Mouse (Mus musculus): ENCODE measurements around the gene Srsf1. TPM values are rescaled to one million over a fixed set of nuclear protein-coding genes. Genes with fewer than 3 reads are reported as not detected.

Gene Srsf1
- polyA plus RNA-seq, 1 experiment from 2014 or later: 235 TPM

DNA sequence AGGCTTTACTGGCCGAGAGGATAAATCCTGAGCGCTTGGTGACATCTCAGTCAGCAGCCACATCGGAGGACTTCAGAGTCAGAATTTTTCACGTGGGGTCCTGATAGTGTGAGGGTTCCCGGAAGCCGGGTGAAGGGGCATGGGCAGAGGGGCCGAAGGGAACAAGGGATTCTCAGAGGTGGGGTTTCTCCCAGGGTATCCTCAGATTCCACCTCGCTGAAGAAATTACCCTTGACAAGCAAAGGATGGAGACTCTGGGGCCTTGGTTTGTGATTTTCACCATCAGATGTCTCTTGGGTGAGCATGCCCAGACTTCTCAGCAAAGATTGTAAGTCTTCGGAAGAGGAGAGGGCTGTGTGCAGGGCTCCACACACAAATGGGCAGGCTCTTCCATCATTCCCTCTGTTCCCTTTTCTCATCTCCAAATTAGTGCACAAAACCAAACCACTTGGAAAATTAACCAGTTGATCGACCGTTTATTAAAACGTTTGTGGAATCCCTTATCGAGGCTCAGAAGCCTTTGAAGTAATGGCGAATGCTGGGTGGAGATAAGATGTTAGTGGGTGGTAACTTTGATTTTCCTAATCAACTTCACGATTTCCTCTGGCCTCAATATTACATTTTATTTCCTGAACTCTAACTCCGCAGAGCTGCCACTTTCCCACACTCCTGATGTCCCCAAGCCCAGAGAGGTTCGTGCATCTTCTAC lies 51.0 kb downstream of the Srsf1 start, which contains the start of gene Cuedc1:
TSS of gene Cuedc1 (plus strand) at position 38 of the 709 bp plus-strand sequence.
- H3K4me3 ChIP-seq (ENCODE audit: low read depth, low read length): peak within 1 kb of the TSS; percentile 84
- H3K36me3 ChIP-seq (ENCODE audit: control insufficient read depth, insufficient read depth, low read length): no peaks in the 10 kb centered on the region
- peak within 1 kb of the TSS; percentile 90 for H3K27ac ChIP-seq (ENCODE audit: low read depth, low read length)
- whole genome bisulfite sequencing: 27% methylated on average over 17 of the region's 17 CpGs
- H3K9ac ChIP-seq (replicated peaks; ENCODE audit: low read depth, low read length): peak within 1 kb of the TSS; percentile 98
- peaks cover 18% of the 10 kb centered on the region for H3K4me1 ChIP-seq (ENCODE audit: control insufficient read depth, insufficient read depth, low read length)
- no peaks in the 10 kb centered on the region for H3K27me3 ChIP-seq (ENCODE audit: control insufficient read depth, insufficient read depth, low read length)
- ATAC-seq (ENCODE audit: low read depth): no peak
- no peaks in the 10 kb centered on the region for H3K9me3 ChIP-seq (ENCODE audit: control insufficient read depth, low read length)
- H3K4me2 ChIP-seq (ENCODE audit: low read depth, low read length): peak within 1 kb of the TSS; percentile 84

DNA sequence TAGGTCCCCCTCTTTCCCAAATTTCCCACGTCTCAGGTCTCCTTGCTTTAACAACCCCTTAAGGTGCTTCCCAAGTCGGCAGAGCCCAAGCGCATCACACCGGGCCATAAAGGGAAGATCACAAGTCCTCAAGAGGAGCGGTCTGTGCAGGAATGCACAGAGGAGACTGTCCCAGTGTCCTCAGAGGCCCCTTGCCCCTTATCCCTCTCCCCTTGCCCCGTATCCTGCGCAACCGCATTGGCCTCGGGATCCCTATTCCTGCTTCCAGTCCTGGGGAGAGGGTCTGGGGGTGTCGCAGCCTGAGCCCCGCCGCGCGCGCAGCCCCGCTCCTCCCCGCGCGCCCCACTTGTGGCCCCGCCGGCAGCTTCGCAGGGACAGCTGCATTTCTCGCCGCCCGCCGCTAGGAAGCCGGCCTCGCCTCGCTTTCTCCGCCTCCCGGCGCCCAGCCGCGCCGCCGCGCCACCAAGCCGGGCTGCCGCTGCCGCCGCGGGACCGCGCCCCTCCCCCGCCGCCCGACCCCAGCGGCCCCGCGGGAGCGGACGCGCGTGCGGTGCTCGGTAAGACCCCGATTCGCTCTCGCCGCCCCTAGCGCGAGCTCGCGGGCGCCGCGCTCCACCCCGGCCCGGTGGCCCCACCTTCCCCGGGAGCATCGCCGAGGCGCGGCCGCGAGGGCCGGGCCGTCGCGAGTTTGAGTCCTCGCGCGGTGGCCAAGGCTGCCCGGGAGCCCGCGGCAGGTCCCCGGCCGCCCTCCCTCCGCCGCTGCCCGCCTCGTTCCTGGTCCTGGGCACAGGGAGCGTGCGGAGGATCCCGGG lies 51.8 kb downstream of the Srsf1 start:
- ATAC-seq (ENCODE audit: low read depth): peak; percentile 72
- Histone ChIP-seq H3K27ac (ENCODE audit: low read depth, low read length) (peak overlapping the region; percentile 90), H3K36me3 (ENCODE audit: control insufficient read depth, insufficient read depth, low read length) (no peaks in the 10 kb centered on the region), H3K9ac (replicated peaks; ENCODE audit: low read depth, low read length) (peak overlapping the region; percentile 98), H3K4me2 (ENCODE audit: low read depth, low read length) (peak overlapping the region; percentile 84), H3K4me1 (ENCODE audit: control insufficient read depth, insufficient read depth, low read length) (peaks cover 18% of the 10 kb centered on the region), H3K27me3 (ENCODE audit: control insufficient read depth, insufficient read depth, low read length) (no peaks in the 10 kb centered on the region), H3K9me3 (ENCODE audit: control insufficient read depth, low read length) (no peaks in the 10 kb centered on the region), H3K4me3 (ENCODE audit: low read depth, low read length) (peak overlapping the region; percentile 84)
- WGBS: under 1% methylated on average over 83 of the region's 95 CpGs

DNA sequence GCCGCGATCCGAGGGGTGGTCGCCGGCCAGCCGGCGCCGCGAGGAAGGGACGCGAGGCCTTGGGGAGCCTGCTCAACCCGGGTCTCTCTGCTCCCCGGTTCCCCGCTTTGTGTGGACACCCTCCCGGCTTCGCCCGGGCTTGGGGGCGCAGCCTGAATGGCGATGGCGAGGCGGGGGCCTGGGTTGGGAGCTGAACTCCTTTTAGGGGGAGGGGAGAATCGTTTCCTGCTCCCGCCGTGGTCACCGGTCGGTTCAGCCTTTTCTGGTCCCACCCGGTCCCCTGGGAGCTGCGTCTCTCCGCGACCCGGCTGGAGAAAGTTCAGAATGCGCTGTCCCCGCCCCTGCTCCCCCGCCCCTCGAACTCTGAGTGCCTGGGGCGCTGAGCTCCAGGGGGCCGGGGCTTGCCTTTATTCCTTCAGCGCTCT lies 52.4 kb downstream of the Srsf1 start:
- Histone ChIP-seq H3K9me3 (ENCODE audit: control insufficient read depth, low read length) (no peaks in the 10 kb centered on the region), H3K36me3 (ENCODE audit: control insufficient read depth, insufficient read depth, low read length) (no peaks in the 10 kb centered on the region), H3K4me3 (ENCODE audit: low read depth, low read length) (peak overlapping the region; percentile 84), H3K27me3 (ENCODE audit: control insufficient read depth, insufficient read depth, low read length) (no peaks in the 10 kb centered on the region), H3K4me2 (ENCODE audit: low read depth, low read length) (peak overlapping the region; percentile 84), H3K4me1 (ENCODE audit: control insufficient read depth, insufficient read depth, low read length) (peaks cover 18% of the 10 kb centered on the region), H3K27ac (ENCODE audit: low read depth, low read length) (peak overlapping the region; percentile 90), H3K9ac (replicated peaks; ENCODE audit: low read depth, low read length) (peak overlapping the region; percentile 98)
- peak; percentile 46 for ATAC-seq (ENCODE audit: low read depth)
- WGBS: 2% methylated on average over 32 of the region's 38 CpGs

DNA sequence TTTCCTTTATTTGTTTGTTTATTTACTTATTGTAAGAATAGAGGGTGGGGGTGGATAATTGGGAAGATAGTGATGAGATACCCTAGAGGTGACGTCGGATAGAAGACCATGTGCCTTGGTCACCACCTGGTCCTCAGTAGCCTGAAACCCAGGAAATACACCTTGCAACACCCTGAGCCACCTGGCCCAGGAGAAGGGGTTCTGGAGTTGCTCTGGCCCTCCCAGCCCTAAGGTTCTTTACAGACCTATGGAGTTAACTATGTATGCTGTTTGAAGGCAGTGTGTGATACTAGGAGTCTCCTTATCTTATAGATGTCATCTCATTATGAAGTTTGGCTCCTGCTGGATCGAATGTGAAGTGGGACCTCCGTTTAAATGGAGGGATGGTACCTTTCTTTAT lies 53.0 kb downstream of the Srsf1 start:
- Histone ChIP-seq H3K4me3 (ENCODE audit: low read depth, low read length) (peak overlapping the region; percentile 84), H3K27me3 (ENCODE audit: control insufficient read depth, insufficient read depth, low read length) (no peaks in the 10 kb centered on the region), H3K9ac (replicated peaks; ENCODE audit: low read depth, low read length) (peak overlapping the region; percentile 98), H3K4me2 (ENCODE audit: low read depth, low read length) (peak overlapping the region; percentile 84), H3K27ac (ENCODE audit: low read depth, low read length) (no peak overlapping the region; the same call in 1 of the 2 replicates), H3K9me3 (ENCODE audit: control insufficient read depth, low read length) (no peaks in the 10 kb centered on the region), H3K36me3 (ENCODE audit: control insufficient read depth, insufficient read depth, low read length) (no peaks in the 10 kb centered on the region), H3K4me1 (ENCODE audit: control insufficient read depth, insufficient read depth, low read length) (peaks cover 18% of the 10 kb centered on the region)
- 33% methylated on average over 4 of the region's 4 CpGs for WGBS
- no peak for ATAC-seq (ENCODE audit: low read depth)

Other genes with a start within 250 kb of the Srsf1 start
- gene Lpo, start 219.1 kb upstream of the Srsf1 start, polyA plus RNA-seq (2014; fragmentation: Nextera tagmentation; extraction: Ambion mirVana): 0.93 and 1.3 TPM in 2 replicates
- 10.4 and 11.1 TPM in 2 replicates for gene Mks1, start 194.2 kb upstream of the Srsf1 start, polyA plus RNA-seq (2014; fragmentation: Nextera tagmentation; extraction: Ambion mirVana)
- 0.28 and 0.46 TPM in 2 replicates for gene Epx, start 171.8 kb upstream of the Srsf1 start, polyA plus RNA-seq (2014; fragmentation: Nextera tagmentation; extraction: Ambion mirVana)
- gene Olfr462, start 155.1 kb upstream of the Srsf1 start, polyA plus RNA-seq (2014; fragmentation: Nextera tagmentation; extraction: Ambion mirVana): not detected in 2 replicates
- gene Olfr463, start 150.0 kb upstream of the Srsf1 start, polyA plus RNA-seq (2014; fragmentation: Nextera tagmentation; extraction: Ambion mirVana): not detected in 2 replicates
- 0.13 and 0.31 TPM in 2 replicates for gene Olfr464, start 126.4 kb upstream of the Srsf1 start, polyA plus RNA-seq (2014; fragmentation: Nextera tagmentation; extraction: Ambion mirVana)
- 30.5 and 37.9 TPM in 2 replicates for gene Dynll2, start 59.8 kb upstream of the Srsf1 start, polyA plus RNA-seq (2014; fragmentation: Nextera tagmentation; extraction: Ambion mirVana)
- 50.2 and 53.5 TPM in 2 replicates for gene Vezf1, start 20.9 kb downstream of the Srsf1 start, polyA plus RNA-seq (2014; fragmentation: Nextera tagmentation; extraction: Ambion mirVana)
- 34.0 and 38.3 TPM in 2 replicates for gene Cuedc1, start 50.7 kb downstream of the Srsf1 start, polyA plus RNA-seq (2014; fragmentation: Nextera tagmentation; extraction: Ambion mirVana)
- 63.7 and 67.9 TPM in 2 replicates for gene Mrps23, start 157.0 kb downstream of the Srsf1 start, polyA plus RNA-seq (2014; fragmentation: Nextera tagmentation; extraction: Ambion mirVana)
- 0.23 and 0.52 TPM in 2 replicates for gene Ccdc182, start 246.7 kb downstream of the Srsf1 start, polyA plus RNA-seq (2014; fragmentation: Nextera tagmentation; extraction: Ambion mirVana)

Measured in neural tube, embryonic 14.5 days (tissue).